Mouse (Mus musculus) granulocyte monocyte progenitor cell, adult 5-6 weeks (primary cell): ENCODE measurements around the gene Ewsr1. TPM values are rescaled to one million over a fixed set of nuclear protein-coding genes. Genes with fewer than 3 reads are reported as not detected.

Experiments
- ATAC-seq: replicated peaks from 2 replicates; pipeline ENCODE4 v1.8.0; 2016; ENCODE audit warnings: mild to moderate bottlenecking, moderate TSS enrichment, inconsistent platforms; ENCODE audit not compliant: poor library complexity, severe bottlenecking
- total RNA-seq, 2 experiments: library from RNA; stranded (forward) in 1 of 2; stranded (reverse) in 1 of 2; fragments of 200-712, 200-1000 nt in 1 of 2; fragments of >200 nt in 1 of 2; fragmentation: Nextera tagmentation in 1 of 2; gene quantifications; 2 replicates each; pipeline ENCODE4 v1.2.3; 2014 to 2017

Gene Ewsr1
- total RNA-seq (2014; fragmentation: Nextera tagmentation) (342 and 407 TPM in 2 replicates), total RNA-seq (2017) (626 and 725 TPM in 2 replicates)

DNA sequence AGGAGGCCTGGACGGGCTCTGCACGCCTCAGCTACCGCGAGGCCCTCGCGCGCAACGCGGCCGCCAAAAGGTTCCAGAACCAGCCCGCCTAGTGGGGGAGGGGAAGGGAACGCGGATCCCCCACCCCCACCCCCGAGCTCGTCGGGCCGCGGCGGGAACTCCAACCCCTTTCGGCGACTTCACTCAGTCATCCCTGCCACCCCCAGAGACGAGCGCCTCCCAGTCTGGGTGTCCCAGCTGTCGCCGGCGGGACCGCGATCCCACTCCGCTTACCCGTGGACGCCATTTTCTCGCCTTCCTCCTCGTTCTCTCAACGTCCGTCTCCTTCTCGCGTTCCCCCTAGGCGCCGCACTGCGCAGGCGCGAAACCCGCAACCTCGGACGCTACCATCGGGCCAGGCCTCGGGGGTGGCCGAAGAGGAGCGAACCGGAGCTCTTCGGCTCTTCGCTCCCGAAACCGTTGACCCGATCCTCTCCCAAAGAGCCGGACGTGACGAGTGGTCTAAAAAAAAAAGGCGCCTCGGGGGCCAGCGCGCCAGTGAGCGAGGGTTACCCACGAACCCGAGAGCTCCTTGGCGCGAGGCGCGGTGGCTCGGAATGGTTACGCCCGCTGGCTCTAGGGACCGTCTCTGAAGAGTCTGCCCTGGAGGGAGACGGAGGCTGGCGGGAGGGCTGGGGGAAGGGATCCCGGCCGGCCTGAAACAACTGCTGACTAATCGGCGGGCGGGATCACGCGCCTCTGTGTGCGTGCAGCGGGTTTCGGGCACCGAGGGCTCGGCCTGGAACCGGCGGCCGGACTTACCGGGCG is at the start of gene Ewsr1, which contains the start of gene Rhbdd3:
Gene Ewsr1 (minus strand): TSS at position 531 of the 807 bp plus-strand sequence.
Gene Rhbdd3 (plus strand): TSS at position 191 of the 807 bp plus-strand sequence.
- ATAC-seq = peak; percentile 73

GRCm38 (mm10) chr11:5145600-5145999 is 46.5 kb upstream of the Ewsr1 start:
- ATAC-seq = no peak

DNA sequence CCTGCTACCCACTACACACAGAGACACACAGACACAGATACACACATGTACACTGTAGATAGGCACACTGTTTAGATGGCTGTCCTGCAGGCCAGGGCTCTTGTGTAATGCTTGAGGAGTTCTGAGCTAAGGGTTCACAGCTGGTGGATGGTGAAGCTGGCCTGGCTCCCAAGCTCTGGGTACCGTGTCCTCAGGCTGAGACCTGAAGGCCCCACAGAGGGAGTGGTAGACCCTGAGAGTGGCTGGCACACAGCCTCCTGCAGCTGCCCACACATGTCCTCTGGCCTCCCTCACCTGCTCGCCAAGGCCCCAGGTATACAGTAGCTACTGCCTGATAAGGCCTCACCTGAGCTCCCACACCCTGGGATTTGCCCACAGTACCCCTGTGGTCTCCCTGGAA is 42.9 kb upstream of the Ewsr1 start:
- no peak for ATAC-seq

DNA sequence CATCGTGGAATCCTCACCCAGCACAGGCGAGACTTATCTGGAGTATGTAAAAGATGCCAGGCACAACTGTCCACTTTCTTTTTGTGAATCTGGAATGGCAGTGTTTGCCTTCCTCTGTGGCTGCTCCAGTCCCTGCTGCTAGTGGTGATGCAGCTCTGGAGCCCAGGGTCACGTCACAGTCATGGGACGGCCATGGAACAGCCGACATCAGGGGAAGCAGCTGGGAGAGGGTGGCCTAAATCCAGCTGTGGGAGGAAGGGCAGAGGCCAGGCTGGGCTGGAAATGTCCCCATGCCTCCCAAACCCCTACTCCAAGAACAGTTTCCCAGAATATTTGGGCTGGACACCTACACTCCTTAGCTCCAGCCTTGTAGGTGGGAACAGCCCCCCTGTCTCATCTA is 42.2 kb upstream of the Ewsr1 start:
- ATAC-seq = no peak

GRCm38 (mm10) chr11:5140619-5141018 is 41.6 kb upstream of the Ewsr1 start:
- ATAC-seq = no peak

GRCm38 (mm10) chr11:5139372-5139771 is 40.3 kb upstream of the Ewsr1 start:
- no peak for ATAC-seq

GRCm38 (mm10) chr11:5138642-5139041 is 39.6 kb upstream of the Ewsr1 start:
- ATAC-seq = no peak

GRCm38 (mm10) chr11:5135914-5136313 is 36.8 kb upstream of the Ewsr1 start:
- no peak; the same call in 1 of the 2 replicates for ATAC-seq

- ATAC-seq = peak; percentile 60
Observed at GRCm38 (mm10) chr11:5132751-5133150, 33.7 kb upstream of the Ewsr1 start.

DNA sequence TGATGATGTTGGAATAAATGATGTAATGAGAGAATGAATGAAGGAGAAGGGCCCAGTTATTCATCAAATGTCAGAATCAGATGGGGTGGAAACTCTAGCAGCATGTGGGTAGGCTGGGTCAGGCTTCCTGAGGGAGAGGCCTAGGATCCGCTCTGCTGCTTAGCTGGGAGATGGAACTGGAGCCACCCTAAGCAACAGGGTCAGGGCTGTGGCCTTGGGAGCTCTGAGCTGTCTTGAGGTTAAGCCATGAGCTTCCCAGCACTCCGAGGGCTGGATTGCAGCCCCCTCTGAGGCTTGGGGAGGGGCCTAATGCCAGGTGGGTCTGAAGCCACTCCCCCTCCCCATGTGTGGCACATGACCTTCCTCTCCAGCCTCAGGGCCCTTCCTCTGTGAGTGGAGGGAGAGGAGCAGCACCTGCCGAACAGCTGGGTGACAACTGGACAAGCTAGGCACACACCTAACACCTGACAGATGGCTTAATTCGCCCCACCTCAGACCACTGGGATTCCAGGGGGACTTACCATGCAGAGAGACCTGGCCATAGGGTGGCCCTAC is 31.1 kb upstream of the Ewsr1 start:
- no peak for ATAC-seq

- no peak for ATAC-seq
Observed at GRCm38 (mm10) chr11:5129035-5129480, 30.0 kb upstream of the Ewsr1 start.

DNA sequence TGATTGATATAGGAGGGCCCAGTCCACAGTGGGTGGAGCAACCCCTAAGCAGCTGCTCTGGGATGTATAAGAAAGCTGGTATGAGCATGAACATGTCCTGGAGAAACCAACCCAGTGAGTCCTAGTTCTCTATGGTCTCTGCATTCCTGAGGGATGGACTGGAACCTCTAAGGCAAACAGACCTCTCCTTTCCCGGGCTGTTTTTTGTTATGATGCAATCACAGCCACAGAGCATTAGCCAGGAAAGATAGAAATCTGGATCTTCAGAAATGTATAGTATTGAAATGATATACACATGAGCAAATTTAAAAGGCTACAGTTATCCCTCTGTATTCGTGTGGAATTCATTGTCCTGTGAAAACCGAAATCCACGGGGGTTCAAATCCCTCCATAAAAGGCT is 26.6 kb upstream of the Ewsr1 start:
- no peak for ATAC-seq

- peak; percentile 97 for ATAC-seq
Observed at GRCm38 (mm10) chr11:5114931-5115581, 16.0 kb upstream of the Ewsr1 start.

- no peak for ATAC-seq
Observed at GRCm38 (mm10) chr11:5113645-5114044, 14.6 kb upstream of the Ewsr1 start.

DNA sequence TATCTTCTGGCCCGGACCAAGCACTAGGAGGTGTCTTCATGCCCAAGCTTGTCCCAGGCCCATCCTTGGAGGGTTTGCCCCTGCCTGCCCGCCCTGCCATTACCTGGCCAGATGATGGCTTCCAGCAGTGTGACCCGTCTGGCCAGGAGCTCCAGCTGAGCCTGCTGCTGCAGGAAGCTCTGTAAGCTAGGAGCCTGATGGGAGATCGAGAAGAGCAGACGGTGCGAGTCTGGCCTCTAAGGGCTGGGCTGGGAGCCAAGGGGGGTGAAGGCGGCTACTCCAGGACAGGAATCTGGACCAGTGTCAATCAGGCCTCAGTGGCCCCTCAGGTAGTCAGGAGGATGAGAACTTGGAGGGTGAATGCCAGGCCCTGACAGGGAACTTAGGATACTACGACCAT is 10.4 kb upstream of the Ewsr1 start:
- ATAC-seq = no peak

DNA sequence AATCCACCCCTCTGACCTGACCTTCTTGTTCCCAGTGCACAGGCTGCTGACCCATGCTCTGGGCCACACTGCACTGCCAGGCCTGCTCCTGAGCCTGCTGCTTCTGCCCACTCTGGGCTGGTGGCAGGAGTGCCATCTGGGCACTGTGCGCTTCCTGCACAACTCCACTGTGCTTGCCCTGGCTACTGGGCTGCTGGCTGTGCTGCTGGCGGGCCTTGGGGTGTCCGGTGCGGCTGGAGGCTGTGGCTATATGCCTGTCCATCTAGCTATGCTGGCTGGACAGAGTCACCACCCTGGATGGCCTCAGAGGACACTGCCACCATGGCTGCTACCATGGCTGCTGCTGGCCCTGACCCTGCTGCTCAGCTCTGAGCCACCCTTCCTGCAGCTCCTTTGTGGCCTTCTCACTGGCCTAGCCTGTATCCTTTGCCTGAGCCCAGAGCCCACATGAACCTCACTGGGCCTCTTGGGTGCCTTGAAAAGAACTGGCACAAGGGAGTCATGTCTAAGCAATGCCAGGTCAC is 5.0 kb upstream of the Ewsr1 start:
- ATAC-seq = no peak

DNA sequence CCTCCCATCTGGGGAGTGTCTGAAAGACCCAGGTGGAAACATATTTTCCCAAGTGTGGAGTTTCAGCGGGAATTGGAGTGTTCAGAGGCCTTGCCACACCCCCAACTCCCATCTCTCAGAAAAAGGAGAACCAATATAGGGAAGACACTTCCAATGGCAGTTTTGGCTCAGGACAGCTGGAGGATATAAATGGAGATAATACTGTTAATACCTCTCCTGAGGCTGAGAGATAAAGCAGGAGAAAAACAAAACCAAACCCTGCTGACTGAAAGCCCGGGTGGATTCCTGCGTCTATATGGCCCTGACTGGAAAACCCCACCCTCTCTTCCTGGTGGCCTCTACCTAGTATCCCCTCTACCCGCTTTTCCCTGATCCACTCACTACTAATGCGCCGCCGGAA is 3.3 kb upstream of the Ewsr1 start:
- ATAC-seq = no peak

GRCm38 (mm10) chr11:5101641-5102040 is 2.6 kb upstream of the Ewsr1 start:
- ATAC-seq = no peak

- ATAC-seq = no peak
Observed at GRCm38 (mm10) chr11:5100801-5101200, 1.7 kb upstream of the Ewsr1 start.

DNA sequence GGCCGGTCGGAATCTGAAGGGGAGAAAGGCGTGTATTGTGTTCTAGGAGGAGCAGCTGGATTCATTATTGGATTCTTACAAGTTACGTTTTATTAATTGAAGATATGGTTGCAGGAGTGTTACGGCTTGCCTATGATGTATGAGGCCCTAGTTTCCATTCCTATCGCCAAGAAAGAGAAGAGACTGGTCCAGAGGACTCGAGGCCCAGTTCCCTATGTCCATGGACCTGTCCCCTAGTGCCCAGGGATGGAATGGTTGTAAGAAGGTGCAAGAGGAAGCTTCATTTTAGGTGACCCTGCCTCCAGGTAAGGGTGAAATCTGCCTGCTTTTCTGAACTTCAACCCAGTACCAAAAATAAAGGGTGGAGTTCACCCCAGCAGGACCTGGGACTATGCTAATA is 1.2 kb upstream of the Ewsr1 start:
- ATAC-seq = no peak

DNA sequence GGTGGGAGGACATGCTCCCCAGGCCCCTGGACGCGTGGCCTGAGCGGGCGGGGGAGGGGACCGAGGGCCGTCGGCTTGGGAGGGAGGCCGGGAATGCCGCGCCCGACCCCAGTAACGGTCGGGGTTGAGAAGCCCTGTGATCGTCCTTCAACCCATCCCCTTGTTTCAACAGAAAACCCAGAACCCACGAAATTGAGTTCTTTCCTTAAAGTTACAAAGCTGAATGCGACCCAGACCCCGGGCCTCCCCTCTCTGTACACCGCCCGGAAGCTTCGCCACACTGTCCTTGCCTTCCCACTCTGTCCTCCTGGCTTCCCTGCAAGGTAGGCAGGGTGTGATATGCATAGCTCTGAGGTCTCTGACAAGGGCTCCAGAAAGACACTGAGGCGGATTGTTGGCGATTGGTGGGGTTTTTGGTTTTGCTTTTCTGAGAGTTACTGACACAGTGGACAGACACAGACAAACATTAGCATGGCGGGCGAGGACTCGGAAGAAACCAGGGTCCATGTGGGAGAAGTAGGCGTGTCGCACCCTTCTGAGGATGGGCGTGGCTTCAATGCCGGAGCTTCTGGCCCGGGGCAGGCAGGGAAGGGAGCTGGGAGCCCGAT is 614 bp upstream of the Ewsr1 start:
- ATAC-seq = peak; percentile 65
